Mouse (Mus musculus) hindbrain, postnatal 0 days (tissue): ENCODE results near the gene Sc5d. TPM values are rescaled to one million over a fixed set of nuclear protein-coding genes. Genes with fewer than 3 reads are reported as not detected.

Experiments used
- ATAC-seq: fragments of 200-750 bp; cut with Nextera tagmentation; 2 replicates; pipeline ENCODE4 v1.8.0; 2017; ENCODE audit warnings: mild to moderate bottlenecking, moderate TSS enrichment, moderate library complexity
- DNase-seq: peaks from one replicate; pipeline ENCODE4 v3.0.0-alpha.2; 2015; ENCODE audit warnings: low spot score
- H3K27ac ChIP-seq: fragments of 300-500 bp; sonication (generic); 2 replicates; pipeline ENCODE4 v1.5.1; 2014; ENCODE audit warnings: mild to moderate bottlenecking
- H3K27me3 ChIP-seq: fragments of 300-500 bp; sonication (generic); 2 replicates; pipeline ENCODE4 v1.6.1; 2014; ENCODE audit warnings: low read length, mixed read lengths; ENCODE audit not compliant: insufficient read depth
- H3K36me3 ChIP-seq: fragments of 300-500 bp; sonication (generic); 2 replicates; pipeline ENCODE4 v1.6.1; 2014; ENCODE audit warnings: low read length, mixed read lengths; ENCODE audit not compliant: insufficient read depth
- H3K4me1 ChIP-seq: fragments of 300-500 bp; sonication (generic); 2 replicates; pipeline ENCODE4 v1.6.1; 2014; ENCODE audit warnings: antibody characterized with exemption, low read length, mixed read lengths; ENCODE audit not compliant: insufficient read depth
- H3K4me2 ChIP-seq: fragments of 300-500 bp; sonication (generic); 2 replicates; pipeline ENCODE4 v1.6.1; 2014; ENCODE audit warnings: low read depth, mild to moderate bottlenecking, low read length, moderate library complexity, mixed read lengths
- H3K4me3 ChIP-seq: fragments of 300-500 bp; sonication (generic); 2 replicates; pipeline ENCODE4 v1.5.1; 2014; ENCODE audit warnings: low read length
- H3K9ac ChIP-seq: fragments of 300-500 bp; sonication (generic); replicated peaks from 2 replicates; pipeline ENCODE4 v1.6.1; 2014; ENCODE audit warnings: mild to moderate bottlenecking, low read length, moderate library complexity, mixed read lengths
- H3K9me3 ChIP-seq: fragments of 300-500 bp; sonication (generic); 2 replicates; pipeline ENCODE4 v1.6.1; 2016; ENCODE audit warnings: low read length, mixed read lengths
- CTCF ChIP-seq: IDR thresholded peaks from 2 replicates; pipeline ENCODE4 v1.5.1; 2016; ENCODE audit warnings: antibody characterized with exemption, control low read depth, low read depth
- WGBS: fragments of 180-500 bp; shearing (Covaris S2); extraction: QIAGEN DNeasy Blood & Tissue Kit; methylation state at CpG from one replicate; pipeline ENCODE4 v1.1.7; 2014; 5-methylcytosine and 5-hydroxymethylcytosine counted together
- polyA plus RNA-seq: library from polyadenylated mRNA; unstranded; fragments of >200 nt; fragmentation: Nextera tagmentation; extraction: Ambion mirVana; gene quantifications from 2 replicates; pipeline ENCODE4 v1.2.1, GENCODE M21; 2015
- total RNA-seq: library from RNA; depleted of rRNA; stranded (reverse); fragments of >200 nt; gene quantifications from 2 replicates; pipeline ENCODE4 v1.2.3, GENCODE M21; 2014

Gene Sc5d
- total and polyA plus RNA-seq, 2 experiments from 2014 or later, result 57.0 to 69.1 TPM

GRCm38 (mm10) chr9:42273682-42274296 is 9.7 kb upstream of the Sc5d start:
- no peaks in the 10 kb centered on the region for H3K4me1 ChIP-seq
- 96% methylated on average over 6 of the region's 6 CpGs for whole genome bisulfite sequencing
- H3K27me3 ChIP-seq, result no peaks in the 10 kb centered on the region
- no peak overlapping the region for H3K9ac ChIP-seq
- TF ChIP-seq CTCF, result no peak
- H3K9me3 ChIP-seq, result no peaks in the 10 kb centered on the region
- ATAC-seq (no peak), DNase-seq (no peak)
- H3K4me3 ChIP-seq, result no peak overlapping the region
- H3K4me2 ChIP-seq, result no peak overlapping the region
- no peak overlapping the region for H3K27ac ChIP-seq
- H3K36me3 ChIP-seq, result no peaks in the 10 kb centered on the region

GRCm38 (mm10) chr9:42273174-42273573 is 9.1 kb upstream of the Sc5d start:
- DNase-seq, result no peak
- no peaks in the 10 kb centered on the region for H3K27me3 ChIP-seq
- WGBS, result 80% methylated on average over 3 of the region's 3 CpGs
- H3K9ac ChIP-seq, result no peak overlapping the region
- H3K27ac ChIP-seq, result no peak overlapping the region
- no peaks in the 10 kb centered on the region for H3K9me3 ChIP-seq
- H3K4me2 ChIP-seq, result no peak overlapping the region
- H3K4me1 ChIP-seq, result no peaks in the 10 kb centered on the region
- no peaks in the 10 kb centered on the region for H3K36me3 ChIP-seq
- H3K4me3 ChIP-seq, result no peak overlapping the region
- ATAC-seq, result no peak
- TF ChIP-seq CTCF, result no peak

GRCm38 (mm10) chr9:42272690-42273089 is 8.6 kb upstream of the Sc5d start:
- H3K9me3 ChIP-seq, result no peaks in the 10 kb centered on the region
- DNase-seq (no peak), ATAC-seq (no peak)
- no peaks in the 10 kb centered on the region for H3K27me3 ChIP-seq
- H3K9ac ChIP-seq, result no peak overlapping the region
- whole genome bisulfite sequencing, result 64% methylated on average over 4 of the region's 4 CpGs
- no peaks in the 10 kb centered on the region for H3K4me1 ChIP-seq
- no peaks in the 10 kb centered on the region for H3K36me3 ChIP-seq
- no peak for TF ChIP-seq CTCF
- no peak overlapping the region for H3K27ac ChIP-seq
- H3K4me2 ChIP-seq, result no peak overlapping the region
- H3K4me3 ChIP-seq, result no peak overlapping the region

GRCm38 (mm10) chr9:42271456-42271855 is 7.4 kb upstream of the Sc5d start:
- WGBS, result 84% methylated on average over 5 of the region's 5 CpGs
- H3K4me2 ChIP-seq, result no peak overlapping the region
- H3K4me1 ChIP-seq, result no peaks in the 10 kb centered on the region
- no peaks in the 10 kb centered on the region for H3K27me3 ChIP-seq
- ATAC-seq, result no peak
- no peak for DNase-seq
- H3K9ac ChIP-seq, result no peak overlapping the region
- TF ChIP-seq CTCF, result no peak
- H3K27ac ChIP-seq, result no peak overlapping the region
- no peaks in the 10 kb centered on the region for H3K9me3 ChIP-seq
- H3K36me3 ChIP-seq, result no peaks in the 10 kb centered on the region
- no peak overlapping the region for H3K4me3 ChIP-seq

GRCm38 (mm10) chr9:42270617-42271016 is 6.6 kb upstream of the Sc5d start:
- DNase-seq (no peak), ATAC-seq (no peak)
- H3K4me3 ChIP-seq, result no peak overlapping the region
- 96% methylated on average over 3 of the region's 3 CpGs for WGBS
- no peak for TF ChIP-seq CTCF
- H3K4me2 ChIP-seq, result no peak overlapping the region
- H3K36me3 ChIP-seq, result no peaks in the 10 kb centered on the region
- H3K27me3 ChIP-seq, result no peaks in the 10 kb centered on the region
- H3K9ac ChIP-seq, result no peak overlapping the region
- no peaks in the 10 kb centered on the region for H3K4me1 ChIP-seq
- H3K9me3 ChIP-seq, result no peaks in the 10 kb centered on the region
- H3K27ac ChIP-seq, result no peak overlapping the region

GRCm38 (mm10) chr9:42270081-42270480 is 6.0 kb upstream of the Sc5d start:
- H3K4me2 ChIP-seq, result no peak overlapping the region
- ATAC-seq (no peak), DNase-seq (no peak)
- no peak overlapping the region for H3K9ac ChIP-seq
- no peaks in the 10 kb centered on the region for H3K36me3 ChIP-seq
- no peaks in the 10 kb centered on the region for H3K9me3 ChIP-seq
- no peaks in the 10 kb centered on the region for H3K27me3 ChIP-seq
- TF ChIP-seq CTCF, result no peak
- WGBS, result 86% methylated on average over 5 of the region's 5 CpGs
- H3K4me3 ChIP-seq, result no peak overlapping the region
- no peaks in the 10 kb centered on the region for H3K4me1 ChIP-seq
- H3K27ac ChIP-seq, result no peak overlapping the region

GRCm38 (mm10) chr9:42268371-42268770 is 4.3 kb upstream of the Sc5d start:
- no peak overlapping the region for H3K4me3 ChIP-seq
- no peaks in the 10 kb centered on the region for H3K27me3 ChIP-seq
- WGBS, result 85% methylated on average over 5 of the region's 5 CpGs
- no peaks in the 10 kb centered on the region for H3K36me3 ChIP-seq
- H3K9me3 ChIP-seq, result no peaks in the 10 kb centered on the region
- no peak overlapping the region for H3K9ac ChIP-seq
- H3K4me1 ChIP-seq, result no peaks in the 10 kb centered on the region
- ATAC-seq, result no peak
- H3K4me2 ChIP-seq, result no peak overlapping the region
- no peak for TF ChIP-seq CTCF
- DNase-seq, result no peak
- no peak overlapping the region for H3K27ac ChIP-seq
